Mouse (Mus musculus): Measurements from ENCODE around the gene Izumo1r.
"Not testable (repeated sequence)": the region's sequence is repeated elsewhere in the genome, so short reads cannot be mapped to it uniquely, and the experiment has no call there.

The Izumo1r gene

GRCm38 (mm10) chr9:14904741-14905475 is 1.2 kb upstream of the Izumo1r start:
- no peak for DNase-seq

- no peak for DNase-seq
These were observed 743 bp downstream of the Izumo1r start for GRCm38 (mm10) chr9:14903006-14903405.

- no peak for DNase-seq
These were observed 1.3 kb downstream of the Izumo1r start for GRCm38 (mm10) chr9:14902416-14902815.

- no peak for DNase-seq
These were observed 2.0 kb downstream of the Izumo1r start for GRCm38 (mm10) chr9:14901757-14902156.

GRCm38 (mm10) chr9:14897102-14897501 is 6.6 kb downstream of the Izumo1r start:
- DNase-seq: no peak

GRCm38 (mm10) chr9:14895237-14895835 is 8.4 kb downstream of the Izumo1r start:
- DNase-seq: no peak

- no peak for DNase-seq
These were observed 9.1 kb downstream of the Izumo1r start for GRCm38 (mm10) chr9:14894628-14895027.

- DNase-seq: no peak
These were observed 10.4 kb downstream of the Izumo1r start for GRCm38 (mm10) chr9:14893388-14893787.

- DNase-seq: no peak
These were observed 11.9 kb downstream of the Izumo1r start for GRCm38 (mm10) chr9:14891891-14892290.

- no peak for DNase-seq
These were observed 13.1 kb downstream of the Izumo1r start for GRCm38 (mm10) chr9:14890699-14891098.

GRCm38 (mm10) chr9:14888671-14889070 is 15.1 kb downstream of the Izumo1r start:
- DNase-seq: no peak

GRCm38 (mm10) chr9:14887787-14888382 is 15.9 kb downstream of the Izumo1r start:
- no peak for DNase-seq

- DNase-seq: no peak
These were observed 17.8 kb downstream of the Izumo1r start for GRCm38 (mm10) chr9:14885954-14886353.

GRCm38 (mm10) chr9:14885151-14885550 is 18.6 kb downstream of the Izumo1r start:
- DNase-seq: no peak

GRCm38 (mm10) chr9:14884641-14885040 is 19.1 kb downstream of the Izumo1r start:
- no peak for DNase-seq

- not testable (repeated sequence) for DNase-seq
These were observed 27.2 kb downstream of the Izumo1r start for GRCm38 (mm10) chr9:14876566-14876965.

GRCm38 (mm10) chr9:14875743-14876507 is 27.8 kb downstream of the Izumo1r start:
- DNase-seq: no peak

GRCm38 (mm10) chr9:14872181-14872930 is 31.4 kb downstream of the Izumo1r start:
- DNase-seq: no peak

- DNase-seq: no peak
These were observed 32.2 kb downstream of the Izumo1r start for GRCm38 (mm10) chr9:14871536-14871935.

GRCm38 (mm10) chr9:14870802-14871201 is 32.9 kb downstream of the Izumo1r start:
- no peak for DNase-seq

GRCm38 (mm10) chr9:14870377-14870776 is 33.4 kb downstream of the Izumo1r start:
- DNase-seq: no peak

GRCm38 (mm10) chr9:14868326-14868725 is 35.4 kb downstream of the Izumo1r start:
- no peak for DNase-seq

GRCm38 (mm10) chr9:14866957-14867356 is 36.8 kb downstream of the Izumo1r start:
- peak; percentile 78 to 83 for DNase-seq
